Mouse (Mus musculus) ES-Bruce4 (cell line): ENCODE measurements around the gene Olfr1046.

Experiments used
- CTCF ChIP-seq: IDR thresholded peaks from one replicate; pipeline ENCODE4 v1.8.1; 2011; ENCODE audit warnings: low read depth, low read length
- POLR2A ChIP-seq: IDR thresholded peaks from one replicate; pipeline ENCODE4 v1.8.1; 2011; ENCODE audit warnings: low read length; ENCODE audit not compliant: insufficient read depth

DNA sequence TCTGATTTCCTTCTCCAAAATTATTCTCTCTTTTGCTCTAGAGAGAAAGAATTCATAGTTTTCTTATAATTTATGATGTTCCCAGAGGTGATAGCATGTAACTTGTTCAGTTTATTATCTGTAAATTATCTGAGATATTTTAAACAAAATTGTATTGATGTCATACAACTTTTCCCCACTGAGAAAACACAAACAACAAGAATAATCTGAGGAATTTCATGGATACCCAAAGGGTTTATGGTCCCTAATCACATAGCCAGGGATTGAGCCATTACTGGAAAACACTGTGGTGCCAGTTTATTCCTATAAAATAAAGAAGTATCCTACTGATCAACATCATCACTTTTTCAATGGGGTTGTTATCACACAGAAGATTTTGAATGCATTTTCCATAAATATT lies 21.1 kb upstream of the Olfr1046 start, which contains the start of gene Olfr1048:
- no peak for TF ChIP-seq CTCF
- TF ChIP-seq POLR2A: no peak
